Mouse (Mus musculus) adrenal gland, postnatal 14 days (tissue): ENCODE data around the gene Bola1. TPM values are rescaled to one million over a fixed set of nuclear protein-coding genes. Genes with fewer than 3 reads are reported as not detected.
A peak's percentile ranks its signal among the peaks of the same experiment; 100 is the strongest.

Experiments
- DNase-seq: peaks from one replicate; pipeline ENCODE4 v3.0.0; 2021; ENCODE audit warnings: mixed read lengths
- long read RNA-seq, 2 experiments: library from polyadenylated mRNA; stranded (forward); transcript quantifications; one replicate each; pipeline ENCODE4 v2.0.0; 2021
- total RNA-seq: library from RNA; stranded (reverse); gene quantifications from 2 replicates; pipeline ENCODE4 v1.2.3, GENCODE M21; 2021

Gene Bola1
- 33.1 and 33.2 TPM in 2 replicates for total RNA-seq
- long read RNA-seq, experiment 1, transcript Bola1-201 (2 exons, 729 nt), result major isoform, 35 of 44 reads
- long read RNA-seq, experiment 1, partial matches to known transcripts, result 0 of 44 reads
- long read RNA-seq, experiment 1, other reads (novel, unspliced or antisense), result 9 of 44 reads
- long read RNA-seq, experiment 2, transcript Bola1-201 (2 exons, 729 nt), result major isoform, 33 of 37 reads
- long read RNA-seq, experiment 2, partial matches to known transcripts, result 0 of 37 reads
- long read RNA-seq, experiment 2, other reads (novel, unspliced or antisense), result 4 of 37 reads

GRCm38 (mm10) chr3:96219661-96220130, at the start of gene Bola1, which contains the start of gene Hist2h2ab:
Bola1 (minus strand) TSS chr3:96219709.
Hist2h2ab (plus strand) TSS chr3:96219865.
- DNase-seq, result peak; percentile 81

GRCm38 (mm10) chr3:96268776-96269378, 49.4 kb upstream of the Bola1 start:
- peak; percentile 30 for DNase-seq

- peak; percentile 85 for DNase-seq
Measured at GRCm38 (mm10) chr3:96268051-96268775, 48.7 kb upstream of the Bola1 start, which contains the start of gene Hist2h3b. Hist2h3b (plus strand) TSS chr3:96268654.

- DNase-seq, result no peak
Measured at GRCm38 (mm10) chr3:96267541-96267940, 48.0 kb upstream of the Bola1 start.

- DNase-seq, result no peak
Measured at GRCm38 (mm10) chr3:96266132-96266710, 46.7 kb upstream of the Bola1 start.

- DNase-seq, result no peak
Measured at GRCm38 (mm10) chr3:96264404-96264949, 45.0 kb upstream of the Bola1 start.

GRCm38 (mm10) chr3:96263558-96264403, 44.3 kb upstream of the Bola1 start:
- peak; percentile 71 for DNase-seq

- peak; percentile 95 for DNase-seq
Measured at GRCm38 (mm10) chr3:96262979-96263550, 43.6 kb upstream of the Bola1 start, which contains the start of gene Hist2h4. Hist2h4 (minus strand) TSS chr3:96263311.

GRCm38 (mm10) chr3:96262216-96262875, 42.8 kb upstream of the Bola1 start:
- peak; percentile 89 for DNase-seq

GRCm38 (mm10) chr3:96261623-96262022, 42.1 kb upstream of the Bola1 start:
- no peak for DNase-seq

- DNase-seq, result no peak
Measured at GRCm38 (mm10) chr3:96260220-96260619, 40.7 kb upstream of the Bola1 start.

GRCm38 (mm10) chr3:96257190-96257589, 37.7 kb upstream of the Bola1 start:
- no peak for DNase-seq

- no peak for DNase-seq
Measured at GRCm38 (mm10) chr3:96255926-96256593, 36.6 kb upstream of the Bola1 start.

GRCm38 (mm10) chr3:96254683-96255355, 35.3 kb upstream of the Bola1 start:
- no peak for DNase-seq

- DNase-seq, result no peak
Measured at GRCm38 (mm10) chr3:96251787-96252186, 32.3 kb upstream of the Bola1 start.

- DNase-seq, result no peak
Measured at GRCm38 (mm10) chr3:96250890-96251289, 31.4 kb upstream of the Bola1 start.

- no peak for DNase-seq
Measured at GRCm38 (mm10) chr3:96249034-96249345, 29.5 kb upstream of the Bola1 start.

GRCm38 (mm10) chr3:96248141-96249033, 28.9 kb upstream of the Bola1 start:
- no peak for DNase-seq
